Mouse (Mus musculus) forebrain, embryonic 12.5 days (tissue): Measurements from ENCODE around the gene Dmap1. TPM values are rescaled to one million over a fixed set of nuclear protein-coding genes. Genes with fewer than 3 reads are reported as not detected.

Experiments used
- ATAC-seq: fragments of 200-750 bp; cut with Nextera tagmentation; 2 replicates; pipeline ENCODE4 v1.8.0; 2017; ENCODE audit warnings: moderate TSS enrichment; ENCODE audit not compliant: low FRiP score
- H3K27ac ChIP-seq: fragments of 300-500 bp; sonication (generic); 2 replicates; pipeline ENCODE4 v1.5.1; 2016; ENCODE audit warnings: mild to moderate bottlenecking
- H3K27me3 ChIP-seq: fragments of 300-500 bp; sonication (generic); 2 replicates; pipeline ENCODE4 v1.6.1; 2016; ENCODE audit warnings: mild to moderate bottlenecking
- H3K36me3 ChIP-seq: fragments of 300-500 bp; sonication (generic); replicated peaks from 2 replicates; pipeline ENCODE4 v1.6.1; 2016; ENCODE audit warnings: mild to moderate bottlenecking
- H3K4me1 ChIP-seq: fragments of 300-500 bp; sonication (generic); 2 replicates; pipeline ENCODE4 v1.6.1; 2016
- H3K4me2 ChIP-seq: fragments of 300-500 bp; sonication (generic); 2 replicates; pipeline ENCODE4 v1.6.1; 2016; ENCODE audit warnings: mild to moderate bottlenecking, moderate library complexity
- H3K4me3 ChIP-seq: fragments of 300-500 bp; sonication (generic); replicated peaks from 2 replicates; pipeline ENCODE4 v1.5.1; 2016; ENCODE audit warnings: mild to moderate bottlenecking
- H3K9ac ChIP-seq: fragments of 300-500 bp; sonication (generic); 2 replicates; pipeline ENCODE4 v1.6.1; 2016; ENCODE audit warnings: mild to moderate bottlenecking
- H3K9me3 ChIP-seq: fragments of 300-500 bp; sonication (generic); 2 replicates; pipeline ENCODE4 v1.6.1; 2016
- WGBS: fragments of 180-500 bp; shearing (Covaris S2); methylation state at CpG from one replicate; pipeline ENCODE4 v1.1.7; 2016; 5-methylcytosine and 5-hydroxymethylcytosine counted together
- polyA plus RNA-seq: library from polyadenylated mRNA; unstranded; fragments of >200 nt; fragmentation: Nextera tagmentation; extraction: Ambion mirVana; gene quantifications from 2 replicates; pipeline ENCODE4 v1.2.1, GENCODE M21; 2016

Dmap1 gene
- polyA plus RNA-seq, 1 experiment from 2014 or later = 76.4 TPM

- no peaks in the 10 kb centered on the region for H3K9me3 ChIP-seq
- 7% methylated on average over 10 of the region's 10 CpGs for WGBS
- H3K36me3 ChIP-seq = peaks cover 4% of the 10 kb centered on the region; the same call in 1 of the 2 replicates
- H3K9ac ChIP-seq = 0 out of 2 replicates have a peak overlapping the region, but pooled peaks have one; percentile 21
- peak; percentile 39 for ATAC-seq
- no peaks in the 10 kb centered on the region for H3K27me3 ChIP-seq
- H3K4me1 ChIP-seq = peaks cover 87% of the 10 kb centered on the region
- H3K4me2 ChIP-seq = peak overlapping the region; percentile 8; the same call in 1 of the 2 replicates
- peak overlapping the region; percentile 89 for H3K27ac ChIP-seq
- no peak overlapping the region for H3K4me3 ChIP-seq
These were observed 27.9 kb downstream of the Dmap1 start for GRCm38 (mm10) chr4:117654016-117654702.

- WGBS = 50% methylated on average over 5 of the region's 5 CpGs
- 0 out of 2 replicates have a peak, but pooled peaks cover 5% of the 10 kb centered on the region for H3K27me3 ChIP-seq
- H3K27ac ChIP-seq = peak overlapping the region; percentile 65; the same call in 1 of the 2 replicates
- H3K36me3 ChIP-seq = peaks cover 7% of the 10 kb centered on the region; the same call in 1 of the 2 replicates
- no peak overlapping the region for H3K4me3 ChIP-seq
- no peak for ATAC-seq
- H3K4me2 ChIP-seq = no peak overlapping the region
- H3K9ac ChIP-seq = no peak overlapping the region
- peaks cover 88% of the 10 kb centered on the region for H3K4me1 ChIP-seq
- no peaks in the 10 kb centered on the region for H3K9me3 ChIP-seq
These were observed 29.3 kb downstream of the Dmap1 start for GRCm38 (mm10) chr4:117652727-117653126.

GRCm38 (mm10) chr4:117651626-117652101 lies 30.4 kb downstream of the Dmap1 start:
- peaks cover 7% of the 10 kb centered on the region; the same call in 1 of the 2 replicates for H3K36me3 ChIP-seq
- H3K4me2 ChIP-seq = no peak overlapping the region; the same call in 1 of the 2 replicates
- H3K27me3 ChIP-seq = 0 out of 2 replicates have a peak, but pooled peaks cover 5% of the 10 kb centered on the region
- ATAC-seq = 0 out of 2 replicates have a peak, but pooled peaks have one; percentile 9
- H3K4me1 ChIP-seq = peaks cover 88% of the 10 kb centered on the region
- H3K4me3 ChIP-seq = no peak overlapping the region
- H3K9me3 ChIP-seq = no peaks in the 10 kb centered on the region
- no peak overlapping the region for H3K9ac ChIP-seq
- WGBS = 9% methylated on average over 8 of the region's 8 CpGs
- H3K27ac ChIP-seq = peak overlapping the region; percentile 65

GRCm38 (mm10) chr4:117646926-117647755 lies 34.9 kb downstream of the Dmap1 start:
- peak overlapping the region; percentile 33; the same call in 1 of the 2 replicates for H3K9ac ChIP-seq
- H3K27ac ChIP-seq = peak overlapping the region; percentile 93
- peaks cover 7% of the 10 kb centered on the region; the same call in 1 of the 2 replicates for H3K36me3 ChIP-seq
- H3K4me2 ChIP-seq = peak overlapping the region; percentile 27
- peaks cover 74% of the 10 kb centered on the region for H3K4me1 ChIP-seq
- no peak for ATAC-seq
- 18% methylated on average over 23 of the region's 23 CpGs for WGBS
- H3K4me3 ChIP-seq = no peak overlapping the region
- no peaks in the 10 kb centered on the region for H3K9me3 ChIP-seq
- H3K27me3 ChIP-seq = peaks cover 8% of the 10 kb centered on the region; the same call in 1 of the 2 replicates

- Histone ChIP-seq H3K36me3 (peaks cover 10% of the 10 kb centered on the region; the same call in 1 of the 2 replicates), H3K4me2 (peak overlapping the region; percentile 27), H3K9ac (0 out of 2 replicates have a peak overlapping the region, but pooled peaks have one; percentile 4), H3K27ac (peak overlapping the region; percentile 93), H3K4me1 (peaks cover 68% of the 10 kb centered on the region), H3K27me3 (peaks cover 8% of the 10 kb centered on the region), H3K4me3 (no peak overlapping the region), H3K9me3 (no peaks in the 10 kb centered on the region)
- 48% methylated on average over 8 of the region's 8 CpGs for WGBS
- no peak for ATAC-seq
These were observed 35.6 kb downstream of the Dmap1 start for GRCm38 (mm10) chr4:117646496-117646895.

GRCm38 (mm10) chr4:117645859-117646258 lies 36.2 kb downstream of the Dmap1 start:
- 0 out of 2 replicates have a peak, but pooled peaks have one; percentile 3 for ATAC-seq
- 67% methylated on average over 2 of the region's 2 CpGs for WGBS
- H3K4me2 ChIP-seq = peak overlapping the region; percentile 35
- H3K9me3 ChIP-seq = no peaks in the 10 kb centered on the region
- peaks cover 16% of the 10 kb centered on the region for H3K36me3 ChIP-seq
- peak overlapping the region; percentile 93 for H3K27ac ChIP-seq
- peaks cover 64% of the 10 kb centered on the region for H3K4me1 ChIP-seq
- H3K9ac ChIP-seq = no peak overlapping the region
- H3K27me3 ChIP-seq = peaks cover 8% of the 10 kb centered on the region
- no peak overlapping the region for H3K4me3 ChIP-seq

- Histone ChIP-seq H3K36me3 (peaks cover 19% of the 10 kb centered on the region), H3K4me1 (peaks cover 61% of the 10 kb centered on the region), H3K4me2 (peak overlapping the region; percentile 35), H3K27me3 (peaks cover 8% of the 10 kb centered on the region), H3K4me3 (no peak overlapping the region), H3K9ac (no peak overlapping the region; the same call in 1 of the 2 replicates), H3K27ac (peak overlapping the region; percentile 93), H3K9me3 (no peaks in the 10 kb centered on the region)
- ATAC-seq = peak; percentile 87
- 19% methylated on average over 22 of the region's 22 CpGs for WGBS
These were observed 37.0 kb downstream of the Dmap1 start for GRCm38 (mm10) chr4:117645031-117645435.

GRCm38 (mm10) chr4:117641804-117642203 lies 40.3 kb downstream of the Dmap1 start:
- Histone ChIP-seq H3K4me2 (no peak overlapping the region), H3K9me3 (no peaks in the 10 kb centered on the region), H3K36me3 (peaks cover 12% of the 10 kb centered on the region), H3K27me3 (peaks cover 3% of the 10 kb centered on the region), H3K4me3 (no peak overlapping the region), H3K9ac (no peak overlapping the region), H3K27ac (no peak overlapping the region), H3K4me1 (peaks cover 42% of the 10 kb centered on the region)
- ATAC-seq = no peak
- WGBS = 83% methylated on average over 1 of the region's 1 CpGs

- ATAC-seq = no peak
- H3K4me3 ChIP-seq = no peak overlapping the region
- no peak overlapping the region for H3K4me2 ChIP-seq
- WGBS = 97% methylated on average over 1 of the region's 1 CpGs
- H3K9me3 ChIP-seq = no peaks in the 10 kb centered on the region
- peaks cover 42% of the 10 kb centered on the region for H3K4me1 ChIP-seq
- H3K9ac ChIP-seq = no peak overlapping the region
- no peak overlapping the region for H3K27ac ChIP-seq
- peaks cover 3% of the 10 kb centered on the region for H3K27me3 ChIP-seq
- peaks cover 12% of the 10 kb centered on the region for H3K36me3 ChIP-seq
These were observed 41.0 kb downstream of the Dmap1 start for GRCm38 (mm10) chr4:117640925-117641703.

- WGBS = 21% methylated on average over 22 of the region's 22 CpGs
- H3K27me3 ChIP-seq = no peaks in the 10 kb centered on the region; the same call in 1 of the 2 replicates
- no peak overlapping the region for H3K4me3 ChIP-seq
- no peak overlapping the region; the same call in 1 of the 2 replicates for H3K9ac ChIP-seq
- peak overlapping the region; percentile 75 for H3K27ac ChIP-seq
- peak overlapping the region; percentile 31 for H3K4me2 ChIP-seq
- H3K4me1 ChIP-seq = peaks cover 32% of the 10 kb centered on the region
- peak; percentile 67; the same call in 1 of the 2 replicates for ATAC-seq
- H3K9me3 ChIP-seq = no peaks in the 10 kb centered on the region
- peaks cover 17% of the 10 kb centered on the region for H3K36me3 ChIP-seq
These were observed 45.0 kb downstream of the Dmap1 start for GRCm38 (mm10) chr4:117636891-117637613.

GRCm38 (mm10) chr4:117636152-117636551 lies 45.9 kb downstream of the Dmap1 start:
- peak overlapping the region; percentile 75; the same call in 1 of the 2 replicates for H3K27ac ChIP-seq
- no peaks in the 10 kb centered on the region for H3K9me3 ChIP-seq
- no peak overlapping the region for H3K4me2 ChIP-seq
- no peak overlapping the region for H3K9ac ChIP-seq
- no peaks in the 10 kb centered on the region for H3K27me3 ChIP-seq
- WGBS = 76% methylated on average over 4 of the region's 4 CpGs
- ATAC-seq = no peak
- H3K36me3 ChIP-seq = peaks cover 11% of the 10 kb centered on the region; the same call in 1 of the 2 replicates
- H3K4me3 ChIP-seq = no peak overlapping the region
- peaks cover 32% of the 10 kb centered on the region for H3K4me1 ChIP-seq
